In genomic region chr10:81298369-81299100, GRCm38 (mm10) we compare ENCODE assay signal across 8 mouse cellular contexts. TPM values are rescaled to one million over a fixed set of nuclear protein-coding genes. Genes with fewer than 3 reads are reported as not detected.
A peak's percentile ranks its signal among the peaks of the same experiment; 100 is the strongest.
DNase-seq lines count a peak whose midpoint lies in the region; ATAC-seq and TF ChIP-seq lines count a peak whose summit lies in the region.
"Had no signal": no experiment of that assay in that cellular context is flagged by ENCODE, and none has a peak within 500 bp of the region (broad histone marks: within the 10 kb centered on the region; RNA-seq: fewer than 3 reads in every experiment).

No protein-coding gene starts in this region.

- peak overlapping the region; percentile 94 for H3K27ac ChIP-seq in bone marrow macrophage, adult 2 months (ENCODE audit: insufficient read depth, low read depth, low read length)
- H3K27ac ChIP-seq in intestine, embryonic 16.5 days (ENCODE audit: low read length), result peak overlapping the region; percentile 43
- peak overlapping the region; percentile 42 for H3K27ac ChIP-seq in olfactory bulb, adult 2 months (ENCODE audit: insufficient read depth, low read depth, low read length)

- DNase-seq in layer of hippocampus, adult 11-12 months (ENCODE audit: low spot score), result peak; percentile 71
- no peak for DNase-seq in layer of hippocampus, adult 9-10 months (ENCODE audit: low spot score)
- DNase-seq in adrenal gland, postnatal 25 days, result no peak
- DNase-seq in urinary bladder, postnatal 4 days (ENCODE audit: low spot score in 2 of 2), result no peak

- no peak overlapping the region for H3K9ac ChIP-seq in intestine, embryonic 16.5 days (ENCODE audit: low read depth, low read length)

- WGBS in intestine, embryonic 16.5 days, result 90% methylated on average over 17 of the region's 17 CpGs
- 68% methylated on average over 17 of the region's 17 CpGs for WGBS in olfactory bulb, adult 2 months

- H3K36me3 ChIP-seq in intestine, embryonic 16.5 days (ENCODE audit: control insufficient read depth, insufficient read depth, low read length), result no peaks in the 10 kb centered on the region
- H3K36me3 ChIP-seq: limb, embryonic 13.5 days had no signal

- ATAC-seq in intestine, embryonic 16.5 days, result no peak

- no peak for TF ChIP-seq CTCF in bone marrow macrophage, adult 2 months (IDR thresholded peaks at IDR 0.05; ENCODE audit: low read depth, low read length)
- TF ChIP-seq CTCF in olfactory bulb, adult 2 months (IDR thresholded peaks at IDR 0.05; ENCODE audit: insufficient read depth, low read depth, low read length), result no peak

- no peaks in the 10 kb centered on the region for H3K9me3 ChIP-seq in intestine, embryonic 16.5 days (ENCODE audit: control insufficient read depth, low read length)
- H3K9me3 ChIP-seq: limb, embryonic 13.5 days had no signal

- peak overlapping the region; percentile 44 for H3K4me3 ChIP-seq in bone marrow macrophage, adult 2 months (ENCODE audit: insufficient read depth, low read length)
- H3K4me3 ChIP-seq in intestine, embryonic 16.5 days (ENCODE audit: low read length), result no peak overlapping the region
- no peak overlapping the region for H3K4me3 ChIP-seq in olfactory bulb, adult 2 months (ENCODE audit: insufficient read depth, low read depth, low read length)
- H3K4me3 ChIP-seq: limb, embryonic 13.5 days had no signal

- no peak for TF ChIP-seq POLR2A in bone marrow macrophage, adult 2 months (IDR thresholded peaks at IDR 0.05; ENCODE audit: borderline replicate concordance, low read depth, low read length)
- TF ChIP-seq POLR2A in olfactory bulb, adult 2 months (IDR thresholded peaks at IDR 0.05; ENCODE audit: insufficient read depth, low read depth, low read length), result no peak

- no peak overlapping the region for H3K4me2 ChIP-seq in intestine, embryonic 16.5 days (ENCODE audit: low read depth, low read length)
- H3K4me2 ChIP-seq: limb, embryonic 13.5 days had no signal

- H3K27me3 ChIP-seq in intestine, embryonic 16.5 days (replicated peaks; ENCODE audit: control insufficient read depth, insufficient read depth, low read length), result no peaks in the 10 kb centered on the region
- H3K27me3 ChIP-seq: limb, embryonic 13.5 days had no signal

- H3K4me1 ChIP-seq in bone marrow macrophage, adult 2 months (ENCODE audit: control insufficient read depth, insufficient read depth, low read length), result peaks cover 79% of the 10 kb centered on the region
- peaks cover 66% of the 10 kb centered on the region for H3K4me1 ChIP-seq in intestine, embryonic 16.5 days (ENCODE audit: control insufficient read depth, insufficient read depth, low read length)
- peaks cover 93% of the 10 kb centered on the region for H3K4me1 ChIP-seq in olfactory bulb, adult 2 months (ENCODE audit: control insufficient read depth, insufficient read depth, low read length)

RNA-seq across cellular contexts. Expression of gene Pip5k1c, which starts 5.8 kb away (rescaled TPM):
- 90.9 and 106 TPM in 2 replicates for polyA plus RNA-seq in bone marrow macrophage, adult 2 months (2012; ENCODE audit: insufficient read depth, insufficient read length, missing spikeins)
- 35.4 and 40.5 TPM in 2 replicates for polyA plus RNA-seq in intestine, embryonic 16.5 days (2015; fragmentation: Nextera tagmentation; extraction: Ambion mirVana)
- 935 TPM in 1 of 2 replicates, not detected in the other for polyA plus RNA-seq in olfactory bulb, adult 2 months (2012; ENCODE audit: insufficient read depth, insufficient read length, low replicate concordance, missing spikeins)
- total RNA-seq in adrenal gland, postnatal 25 days (2021), result 44.6 and 51.8 TPM in 2 replicates

RNA-seq across cellular contexts. Expression of gene Tjp3, which starts 7.2 kb away (rescaled TPM):
- 9.2 and 9.8 TPM in 2 replicates for polyA plus RNA-seq in bone marrow macrophage, adult 2 months (2012; ENCODE audit: insufficient read depth, insufficient read length, missing spikeins)
- polyA plus RNA-seq in intestine, embryonic 16.5 days (2015; fragmentation: Nextera tagmentation; extraction: Ambion mirVana), result 53.2 and 56.6 TPM in 2 replicates
- not detected in 2 replicates for polyA plus RNA-seq in olfactory bulb, adult 2 months (2012; ENCODE audit: insufficient read depth, insufficient read length, low replicate concordance, missing spikeins)
- total RNA-seq in adrenal gland, postnatal 25 days (2021), result 0.18 TPM in 1 of 2 replicates, not detected in the other

RNA-seq across cellular contexts. Expression of gene Cactin, which starts 22.4 kb away (rescaled TPM):
- 18.1 and 18.2 TPM in 2 replicates for polyA plus RNA-seq in bone marrow macrophage, adult 2 months (2012; ENCODE audit: insufficient read depth, insufficient read length, missing spikeins)
- 28.7 and 29.0 TPM in 2 replicates for polyA plus RNA-seq in intestine, embryonic 16.5 days (2015; fragmentation: Nextera tagmentation; extraction: Ambion mirVana)
- not detected in 2 replicates for polyA plus RNA-seq in olfactory bulb, adult 2 months (2012; ENCODE audit: insufficient read depth, insufficient read length, low replicate concordance, missing spikeins)
- 44.0 and 45.7 TPM in 2 replicates for total RNA-seq in adrenal gland, postnatal 25 days (2021)

RNA-seq across cellular contexts. Expression of gene Tbxa2r, which starts 30.0 kb away (rescaled TPM):
- polyA plus RNA-seq in bone marrow macrophage, adult 2 months (2012; ENCODE audit: insufficient read depth, insufficient read length, missing spikeins), result not detected in 2 replicates
- 21.2 and 21.3 TPM in 2 replicates for polyA plus RNA-seq in intestine, embryonic 16.5 days (2015; fragmentation: Nextera tagmentation; extraction: Ambion mirVana)
- not detected in 2 replicates for polyA plus RNA-seq in olfactory bulb, adult 2 months (2012; ENCODE audit: insufficient read depth, insufficient read length, low replicate concordance, missing spikeins)
- total RNA-seq in adrenal gland, postnatal 25 days (2021), result 65.7 and 69.5 TPM in 2 replicates

RNA-seq across cellular contexts. Expression of gene Apba3, which starts 31.8 kb away (rescaled TPM):
- polyA plus RNA-seq in bone marrow macrophage, adult 2 months (2012; ENCODE audit: insufficient read depth, insufficient read length, missing spikeins), result 34.3 and 36.1 TPM in 2 replicates
- polyA plus RNA-seq in intestine, embryonic 16.5 days (2015; fragmentation: Nextera tagmentation; extraction: Ambion mirVana), result 72.2 and 83.1 TPM in 2 replicates
- not detected in 2 replicates for polyA plus RNA-seq in olfactory bulb, adult 2 months (2012; ENCODE audit: insufficient read depth, insufficient read length, low replicate concordance, missing spikeins)
- 70.4 and 110 TPM in 2 replicates for total RNA-seq in adrenal gland, postnatal 25 days (2021)

Comparison
In these comparisons a context has a peak if more than half of its experiments do, and no peak if none do; other contexts are left out.
1. H3K27ac ChIP-seq: peak in every context shown above with its lines; median percentile 94 in bone marrow macrophage, adult 2 months; 43 in intestine, embryonic 16.5 days; 42 in olfactory bulb, adult 2 months.
2. RNA of gene Tjp3, which starts 7.2 kb away (polyA plus RNA-seq): 53.2 to 56.6 TPM in intestine, embryonic 16.5 days and 9.2 to 9.8 TPM in bone marrow macrophage, adult 2 months; not detected in olfactory bulb, adult 2 months; every median in the first group is over 10 times any median in the second.